Mouse (Mus musculus): ENCODE results near the gene Nrxn1. TPM values are rescaled to one million over a fixed set of nuclear protein-coding genes. Genes with fewer than 3 reads are reported as not detected.

Gene Nrxn1
- polyA plus RNA-seq, 1 experiment from 2014 or later: 6.1 TPM

GRCm38 (mm10) chr17:90638970-90639524, 453.8 kb downstream of the Nrxn1 start:
- no peaks in the 10 kb centered on the region for H3K36me3 ChIP-seq (ENCODE audit: control insufficient read depth, insufficient read depth, low read length)
- no peaks in the 10 kb centered on the region for H3K4me1 ChIP-seq (ENCODE audit: control insufficient read depth, insufficient read depth, low read length)
- H3K4me3 ChIP-seq (ENCODE audit: low read depth, low read length): no peak overlapping the region
- H3K9me3 ChIP-seq (ENCODE audit: control insufficient read depth, low read depth, low read length): no peaks in the 10 kb centered on the region
- no peak overlapping the region for H3K4me2 ChIP-seq (replicated peaks; ENCODE audit: low read depth, low read length)
- H3K27me3 ChIP-seq (ENCODE audit: control insufficient read depth, insufficient read depth, low read length): no peaks in the 10 kb centered on the region
- no peak overlapping the region for H3K27ac ChIP-seq (ENCODE audit: low read length)
- no peak for ATAC-seq (ENCODE audit: insufficient number of reproducible peaks, insufficient read depth, low FRiP score, low read depth)
- no peak overlapping the region for H3K9ac ChIP-seq (replicated peaks; ENCODE audit: low read depth, low read length)
- 42% methylated on average over 2 of the region's 2 CpGs for WGBS

- H3K27ac ChIP-seq (ENCODE audit: low read length): no peak overlapping the region
- no peaks in the 10 kb centered on the region for H3K36me3 ChIP-seq (ENCODE audit: control insufficient read depth, insufficient read depth, low read length)
- no peak for ATAC-seq (ENCODE audit: insufficient number of reproducible peaks, insufficient read depth, low FRiP score, low read depth)
- H3K9ac ChIP-seq (replicated peaks; ENCODE audit: low read depth, low read length): no peak overlapping the region
- H3K9me3 ChIP-seq (ENCODE audit: control insufficient read depth, low read depth, low read length): no peaks in the 10 kb centered on the region
- WGBS: 82% methylated on average over 4 of the region's 4 CpGs
- no peak overlapping the region for H3K4me3 ChIP-seq (ENCODE audit: low read depth, low read length)
- no peaks in the 10 kb centered on the region for H3K27me3 ChIP-seq (ENCODE audit: control insufficient read depth, insufficient read depth, low read length)
- H3K4me1 ChIP-seq (ENCODE audit: control insufficient read depth, insufficient read depth, low read length): no peaks in the 10 kb centered on the region
- no peak overlapping the region for H3K4me2 ChIP-seq (replicated peaks; ENCODE audit: low read depth, low read length)
Measured at GRCm38 (mm10) chr17:90638183-90638727, 454.6 kb downstream of the Nrxn1 start.

GRCm38 (mm10) chr17:90631371-90631770, 461.5 kb downstream of the Nrxn1 start:
- Histone ChIP-seq H3K4me1 (ENCODE audit: control insufficient read depth, insufficient read depth, low read length) (no peaks in the 10 kb centered on the region), H3K9me3 (ENCODE audit: control insufficient read depth, low read depth, low read length) (no peaks in the 10 kb centered on the region), H3K27me3 (ENCODE audit: control insufficient read depth, insufficient read depth, low read length) (no peaks in the 10 kb centered on the region), H3K36me3 (ENCODE audit: control insufficient read depth, insufficient read depth, low read length) (no peaks in the 10 kb centered on the region), H3K4me2 (replicated peaks; ENCODE audit: low read depth, low read length) (no peak overlapping the region), H3K9ac (replicated peaks; ENCODE audit: low read depth, low read length) (no peak overlapping the region), H3K27ac (ENCODE audit: low read length) (no peak overlapping the region), H3K4me3 (ENCODE audit: low read depth, low read length) (no peak overlapping the region)
- WGBS: 62% methylated on average over 2 of the region's 2 CpGs
- ATAC-seq (ENCODE audit: insufficient number of reproducible peaks, insufficient read depth, low FRiP score, low read depth): no peak

- no peaks in the 10 kb centered on the region for H3K27me3 ChIP-seq (ENCODE audit: control insufficient read depth, insufficient read depth, low read length)
- no peak overlapping the region for H3K4me3 ChIP-seq (ENCODE audit: low read depth, low read length)
- H3K4me2 ChIP-seq (replicated peaks; ENCODE audit: low read depth, low read length): no peak overlapping the region
- H3K9ac ChIP-seq (replicated peaks; ENCODE audit: low read depth, low read length): no peak overlapping the region
- no peaks in the 10 kb centered on the region for H3K36me3 ChIP-seq (ENCODE audit: control insufficient read depth, insufficient read depth, low read length)
- ATAC-seq (ENCODE audit: insufficient number of reproducible peaks, insufficient read depth, low FRiP score, low read depth): no peak; the same call in 1 of the 2 replicates
- H3K9me3 ChIP-seq (ENCODE audit: control insufficient read depth, low read depth, low read length): no peaks in the 10 kb centered on the region
- no peaks in the 10 kb centered on the region for H3K4me1 ChIP-seq (ENCODE audit: control insufficient read depth, insufficient read depth, low read length)
- 66% methylated on average over 13 of the region's 13 CpGs for WGBS
- H3K27ac ChIP-seq (ENCODE audit: low read length): no peak overlapping the region
Measured at GRCm38 (mm10) chr17:90629851-90630250, 463.0 kb downstream of the Nrxn1 start.

DNA sequence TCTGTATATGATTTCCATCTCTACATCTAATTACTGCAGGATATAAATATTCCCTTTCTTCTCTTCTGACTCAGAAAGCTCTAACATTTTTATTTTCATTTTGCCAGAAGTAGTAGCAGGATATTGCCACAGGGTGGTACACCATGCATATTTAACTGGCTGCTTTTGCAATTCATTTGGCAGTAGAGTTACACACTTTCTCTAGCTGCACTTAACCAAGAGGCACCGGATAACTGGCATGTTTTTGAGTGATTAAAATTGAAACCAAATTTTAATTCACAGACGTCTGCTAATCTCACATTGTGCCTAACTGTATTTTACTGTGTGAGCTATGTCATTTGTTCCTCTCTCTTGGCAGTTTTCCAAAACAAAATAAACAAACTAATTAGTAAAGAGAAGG, 464.4 kb downstream of the Nrxn1 start:
- H3K4me3 ChIP-seq (ENCODE audit: low read depth, low read length): no peak overlapping the region

DNA sequence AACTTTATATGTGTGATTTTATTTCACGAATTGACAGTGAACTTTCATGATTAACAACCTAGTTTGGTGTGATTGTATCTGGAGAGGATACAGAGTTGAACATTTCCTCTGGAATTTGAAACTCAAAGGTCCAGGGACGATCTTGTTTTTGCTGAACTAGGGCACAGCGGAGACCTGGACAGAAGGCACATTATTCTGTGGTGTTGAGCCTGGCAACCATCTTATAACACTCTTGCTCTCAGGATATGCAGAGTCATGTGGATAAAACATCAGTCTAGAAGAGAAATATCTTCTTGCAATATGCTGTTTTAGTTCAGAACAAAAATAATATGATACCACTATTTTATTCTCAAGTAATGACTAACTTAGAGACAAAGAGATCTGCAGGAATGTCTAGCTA, 464.9 kb downstream of the Nrxn1 start:
- Histone ChIP-seq H3K27ac (ENCODE audit: low read length) (no peak overlapping the region), H3K9me3 (ENCODE audit: control insufficient read depth, low read depth, low read length) (no peaks in the 10 kb centered on the region), H3K27me3 (ENCODE audit: control insufficient read depth, insufficient read depth, low read length) (no peaks in the 10 kb centered on the region), H3K9ac (replicated peaks; ENCODE audit: low read depth, low read length) (no peak overlapping the region), H3K36me3 (ENCODE audit: control insufficient read depth, insufficient read depth, low read length) (no peaks in the 10 kb centered on the region), H3K4me3 (ENCODE audit: low read depth, low read length) (no peak overlapping the region), H3K4me2 (replicated peaks; ENCODE audit: low read depth, low read length) (no peak overlapping the region), H3K4me1 (ENCODE audit: control insufficient read depth, insufficient read depth, low read length) (no peaks in the 10 kb centered on the region)
- ATAC-seq (ENCODE audit: insufficient number of reproducible peaks, insufficient read depth, low FRiP score, low read depth): no peak
- 69% methylated on average over 3 of the region's 3 CpGs for WGBS

More for the DNA sequence above, 464.4 kb downstream of the Nrxn1 start:
- Histone ChIP-seq H3K27me3 (ENCODE audit: control insufficient read depth, insufficient read depth, low read length) (no peaks in the 10 kb centered on the region), H3K9ac (replicated peaks; ENCODE audit: low read depth, low read length) (no peak overlapping the region), H3K36me3 (ENCODE audit: control insufficient read depth, insufficient read depth, low read length) (no peaks in the 10 kb centered on the region), H3K27ac (ENCODE audit: low read length) (no peak overlapping the region), H3K4me2 (replicated peaks; ENCODE audit: low read depth, low read length) (no peak overlapping the region), H3K4me1 (ENCODE audit: control insufficient read depth, insufficient read depth, low read length) (no peaks in the 10 kb centered on the region), H3K9me3 (ENCODE audit: control insufficient read depth, low read depth, low read length) (no peaks in the 10 kb centered on the region)
- ATAC-seq (ENCODE audit: insufficient number of reproducible peaks, insufficient read depth, low FRiP score, low read depth): no peak
- WGBS: 22% methylated on average over 2 of the region's 2 CpGs

- Histone ChIP-seq H3K4me2 (replicated peaks; ENCODE audit: low read depth, low read length) (no peak overlapping the region), H3K36me3 (ENCODE audit: control insufficient read depth, insufficient read depth, low read length) (no peaks in the 10 kb centered on the region), H3K4me3 (ENCODE audit: low read depth, low read length) (no peak overlapping the region), H3K4me1 (ENCODE audit: control insufficient read depth, insufficient read depth, low read length) (no peaks in the 10 kb centered on the region), H3K27ac (ENCODE audit: low read length) (no peak overlapping the region), H3K9me3 (ENCODE audit: control insufficient read depth, low read depth, low read length) (no peaks in the 10 kb centered on the region), H3K9ac (replicated peaks; ENCODE audit: low read depth, low read length) (no peak overlapping the region), H3K27me3 (ENCODE audit: control insufficient read depth, insufficient read depth, low read length) (no peaks in the 10 kb centered on the region)
- no peak for ATAC-seq (ENCODE audit: insufficient number of reproducible peaks, insufficient read depth, low FRiP score, low read depth)
- WGBS: 46% methylated on average over 3 of the region's 3 CpGs
Measured at GRCm38 (mm10) chr17:90627395-90627794, 465.5 kb downstream of the Nrxn1 start.

DNA sequence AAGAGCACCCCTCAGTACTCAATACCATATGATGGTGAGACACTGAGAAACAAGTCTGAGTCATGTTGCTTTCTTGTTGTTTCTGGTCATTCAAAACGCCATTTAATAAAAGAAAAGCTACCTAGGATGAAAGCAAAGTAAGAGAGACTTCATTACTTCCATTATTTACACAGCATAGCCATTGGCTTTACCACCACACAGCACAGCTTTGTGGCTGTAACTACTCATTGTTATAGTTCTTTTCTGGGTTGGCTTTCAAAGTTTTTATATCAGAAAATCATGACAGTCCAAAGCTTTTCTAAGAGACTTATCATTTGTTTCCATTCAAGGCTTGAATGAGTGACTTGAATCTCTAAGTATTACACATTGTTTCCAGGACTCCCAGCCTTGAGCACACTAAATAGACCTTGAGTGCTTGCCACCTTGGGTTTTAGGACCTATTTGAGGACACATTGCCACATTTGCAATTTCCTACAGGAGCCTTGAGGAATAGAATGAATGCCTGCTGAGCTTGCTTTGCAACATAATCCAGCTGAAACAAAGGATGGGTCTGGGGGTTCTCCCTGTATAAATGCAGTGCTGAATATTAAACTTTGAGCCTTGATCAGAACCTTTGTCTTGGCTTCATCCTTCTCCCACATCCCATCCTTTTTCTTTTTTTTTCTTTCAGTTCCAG, 468.1 kb downstream of the Nrxn1 start:
- Histone ChIP-seq H3K36me3 (ENCODE audit: control insufficient read depth, insufficient read depth, low read length) (no peaks in the 10 kb centered on the region), H3K4me1 (ENCODE audit: control insufficient read depth, insufficient read depth, low read length) (no peaks in the 10 kb centered on the region), H3K27me3 (ENCODE audit: control insufficient read depth, insufficient read depth, low read length) (no peaks in the 10 kb centered on the region), H3K27ac (ENCODE audit: low read length) (no peak overlapping the region), H3K4me3 (ENCODE audit: low read depth, low read length) (no peak overlapping the region), H3K9me3 (ENCODE audit: control insufficient read depth, low read depth, low read length) (no peaks in the 10 kb centered on the region), H3K9ac (replicated peaks; ENCODE audit: low read depth, low read length) (no peak overlapping the region), H3K4me2 (replicated peaks; ENCODE audit: low read depth, low read length) (no peak overlapping the region)
- WGBS: 45% methylated on average over 1 of the region's 1 CpGs
- no peak for ATAC-seq (ENCODE audit: insufficient number of reproducible peaks, insufficient read depth, low FRiP score, low read depth)

Measured in stomach, embryonic 14.5 days (tissue).